Mouse (Mus musculus) granulocyte monocyte progenitor cell, adult 5-6 weeks (primary cell): ENCODE measurements around the gene Mustn1. TPM values are rescaled to one million over a fixed set of nuclear protein-coding genes. Genes with fewer than 3 reads are reported as not detected.

ENCODE experiments used
- ATAC-seq: replicated peaks from 2 replicates; pipeline ENCODE4 v1.8.0; 2016; ENCODE audit warnings: mild to moderate bottlenecking, moderate TSS enrichment, inconsistent platforms; ENCODE audit not compliant: poor library complexity, severe bottlenecking
- total RNA-seq, 2 experiments: library from RNA; stranded (forward) in 1 of 2; stranded (reverse) in 1 of 2; fragments of 200-712, 200-1000 nt in 1 of 2; fragments of >200 nt in 1 of 2; fragmentation: Nextera tagmentation in 1 of 2; gene quantifications; 2 replicates each; pipeline ENCODE4 v1.2.3; 2014 to 2017

Mustn1 gene
- total RNA-seq, 2 experiments from 2014 or later, result 2.2 TPM; not detected in 1

DNA sequence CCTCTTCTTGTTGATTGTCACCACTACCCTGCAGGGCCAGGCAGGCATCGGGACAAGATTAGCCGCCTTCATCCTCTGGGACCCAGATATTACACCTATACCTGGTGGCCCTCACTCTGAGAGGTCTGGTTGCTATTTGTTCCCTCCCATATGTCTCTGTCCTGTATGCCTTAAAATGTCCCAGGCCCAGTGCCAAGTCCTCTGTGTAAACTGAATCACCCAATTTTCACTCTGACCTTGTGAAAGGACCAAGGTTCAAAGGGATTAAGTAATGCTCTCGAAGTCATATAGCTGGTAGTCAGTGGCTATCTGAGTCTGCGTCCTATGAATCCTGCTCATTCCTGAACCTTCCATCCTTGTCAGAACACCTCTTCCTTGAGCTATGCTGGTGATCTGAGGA, 51.4 kb downstream of the Mustn1 start:
- no peak for ATAC-seq

Other genes with a start within 250 kb of the Mustn1 start
- 16.7 and 20.4 TPM in 2 replicates for gene Rft1, start 224.8 kb upstream of the Mustn1 start, total RNA-seq (2014; fragmentation: Nextera tagmentation)
- 16.9 and 21.4 TPM in 2 replicates for gene Rft1, start 224.8 kb upstream of the Mustn1 start, total RNA-seq (2017)
- 11.7 and 13.0 TPM in 2 replicates for gene Sfmbt1, start 164.4 kb upstream of the Mustn1 start, total RNA-seq (2014; fragmentation: Nextera tagmentation)
- 8.1 and 13.5 TPM in 2 replicates for gene Sfmbt1, start 164.4 kb upstream of the Mustn1 start, total RNA-seq (2017)
- gene Tmem110, start 53.6 kb upstream of the Mustn1 start, total RNA-seq (2014; fragmentation: Nextera tagmentation), result 7.3 and 11.7 TPM in 2 replicates
- gene Tmem110, start 53.6 kb upstream of the Mustn1 start, total RNA-seq (2017), result 6.3 and 9.1 TPM in 2 replicates
- not detected in 2 replicates for gene Itih4, start 7.3 kb downstream of the Mustn1 start, total RNA-seq (2014; fragmentation: Nextera tagmentation)
- not detected in 2 replicates for gene Itih4, start 7.3 kb downstream of the Mustn1 start, total RNA-seq (2017)
- not detected in 2 replicates for gene Itih3, start 44.6 kb downstream of the Mustn1 start, total RNA-seq (2014; fragmentation: Nextera tagmentation)
- gene Itih3, start 44.6 kb downstream of the Mustn1 start, total RNA-seq (2017), result not detected in 2 replicates
- not detected in 2 replicates for gene Itih1, start 64.1 kb downstream of the Mustn1 start, total RNA-seq (2014; fragmentation: Nextera tagmentation)
- not detected in 2 replicates for gene Itih1, start 64.1 kb downstream of the Mustn1 start, total RNA-seq (2017)
- 7.8 and 12.9 TPM in 2 replicates for gene Nek4, start 72.2 kb downstream of the Mustn1 start, total RNA-seq (2014; fragmentation: Nextera tagmentation)
- gene Nek4, start 72.2 kb downstream of the Mustn1 start, total RNA-seq (2017), result 11.5 and 16.3 TPM in 2 replicates
- gene Glt8d1, start 122.2 kb downstream of the Mustn1 start, total RNA-seq (2014; fragmentation: Nextera tagmentation), result 28.8 and 35.9 TPM in 2 replicates
- gene Glt8d1, start 122.2 kb downstream of the Mustn1 start, total RNA-seq (2017), result 29.4 and 35.0 TPM in 2 replicates
- 241 and 274 TPM in 2 replicates for gene Spcs1, start 122.5 kb downstream of the Mustn1 start, total RNA-seq (2014; fragmentation: Nextera tagmentation)
- gene Spcs1, start 122.5 kb downstream of the Mustn1 start, total RNA-seq (2017), result 151 and 157 TPM in 2 replicates
- gene Pbrm1, start 139.9 kb downstream of the Mustn1 start, total RNA-seq (2014; fragmentation: Nextera tagmentation), result 67.7 and 69.4 TPM in 2 replicates
- 60.3 and 65.7 TPM in 2 replicates for gene Pbrm1, start 139.9 kb downstream of the Mustn1 start, total RNA-seq (2017)
- 299 and 362 TPM in 2 replicates for gene Gnl3, start 140.0 kb downstream of the Mustn1 start, total RNA-seq (2014; fragmentation: Nextera tagmentation)
- 338 and 354 TPM in 2 replicates for gene Gnl3, start 140.0 kb downstream of the Mustn1 start, total RNA-seq (2017)
- gene Smim4, start 249.8 kb downstream of the Mustn1 start, total RNA-seq (2014; fragmentation: Nextera tagmentation), result 183 and 200 TPM in 2 replicates
- gene Smim4, start 249.8 kb downstream of the Mustn1 start, total RNA-seq (2017), result 85.5 and 91.3 TPM in 2 replicates